Mouse (Mus musculus) urinary bladder, postnatal 25 days (tissue): ENCODE measurements around the gene Olfr860.
"Not testable (repeated sequence)": the region's sequence is repeated elsewhere in the genome, so short reads cannot be mapped to it uniquely, and the experiment has no call there.

ENCODE experiments used
- DNase-seq: peaks from one replicate; pipeline ENCODE4 v3.0.0; 2022; ENCODE audit warnings: low spot score

Gene Olfr860

GRCm38 (mm10) chr9:19849647-19850046, at the start of gene Olfr860:
Olfr860 (minus strand) TSS chr9:19849747.
- no peak for DNase-seq

- no peak for DNase-seq
Measured at GRCm38 (mm10) chr9:19887904-19888303, 38.4 kb upstream of the Olfr860 start, which contains the start of gene Olfr862. Olfr862 (minus strand) TSS chr9:19888004.

- not testable (repeated sequence) for DNase-seq
Measured at GRCm38 (mm10) chr9:19804606-19805005, 44.9 kb downstream of the Olfr860 start, which contains the start of gene Olfr859. Olfr859 (plus strand) TSS chr9:19804906.

GRCm38 (mm10) chr9:19803000-19803399, 46.5 kb downstream of the Olfr860 start:
- DNase-seq: no peak
